ENCODE assay signal across 8 mouse cellular contexts in the genomic region with DNA sequence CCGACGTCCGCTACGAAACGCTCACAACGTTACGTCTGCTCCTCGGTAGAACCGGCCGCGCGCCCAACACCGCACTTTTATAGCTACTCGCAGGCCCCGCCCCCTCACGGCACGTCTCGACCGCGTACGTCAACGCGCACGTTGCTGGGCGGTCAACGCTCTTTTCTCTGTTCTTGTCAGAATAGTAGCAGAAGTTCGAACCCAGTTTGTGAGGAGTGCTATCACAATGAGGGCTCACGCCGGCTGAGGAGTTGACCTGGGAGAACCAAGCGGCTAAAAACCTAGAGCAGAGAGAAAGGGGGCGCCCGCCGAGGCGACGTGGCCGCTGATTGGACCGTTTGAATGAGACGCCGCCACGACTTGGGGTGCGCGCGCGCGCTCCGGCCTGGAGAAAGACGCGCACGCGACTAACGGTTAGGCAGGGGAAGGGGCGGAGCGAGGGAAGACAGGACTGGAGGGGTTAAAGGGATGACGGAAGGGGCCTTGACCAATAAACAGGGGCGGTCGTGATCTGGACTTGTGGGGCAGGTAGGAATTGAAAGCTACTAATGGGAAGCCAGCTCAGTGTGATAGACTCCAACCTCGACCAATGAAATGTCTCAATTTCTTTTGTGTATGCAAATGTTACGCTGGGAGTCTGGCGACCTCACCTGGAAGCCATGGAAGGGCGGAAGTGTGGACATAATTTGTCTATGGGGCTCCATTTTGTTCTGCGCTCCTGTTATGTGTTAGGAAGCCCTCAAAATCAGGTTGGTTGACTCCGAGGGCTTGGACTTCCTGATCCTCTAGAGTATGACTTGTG. TPM values are rescaled to one million over a fixed set of nuclear protein-coding genes. Genes with fewer than 3 reads are reported as not detected.
DNase-seq lines count a peak whose midpoint lies in the region; ATAC-seq lines count a peak whose summit lies in the region.

A gene (minus strand): TSS at position 288 of the 802 bp plus-strand sequence.

- peak within 1 kb of the TSS; percentile 98 for H3K9ac ChIP-seq in forebrain, embryonic 14.5 days (ENCODE audit: low read length)
- peak within 1 kb of the TSS; percentile 83 for H3K9ac ChIP-seq in neural tube, embryonic 15.5 days (replicated peaks)

- peak within 1 kb of the TSS; percentile 93 for H3K27ac ChIP-seq in forebrain, embryonic 14.5 days (ENCODE audit: low read depth, low read length)
- peak within 1 kb of the TSS; percentile 99 for H3K27ac ChIP-seq in neural tube, embryonic 15.5 days (replicated peaks)

- WGBS in forebrain, embryonic 14.5 days: under 1% methylated on average over 62 of the region's 62 CpGs
- WGBS in neural tube, embryonic 15.5 days: under 1% methylated on average over 62 of the region's 62 CpGs

- peaks cover 27% of the 10 kb centered on the region for H3K36me3 ChIP-seq in forebrain, embryonic 14.5 days (ENCODE audit: control insufficient read depth, insufficient read depth, low read length)
- peaks cover 21% of the 10 kb centered on the region for H3K36me3 ChIP-seq in neural tube, embryonic 15.5 days

- peak; percentile 98 for ATAC-seq in forebrain, embryonic 14.5 days
- peak; percentile 99 for ATAC-seq in neural tube, embryonic 15.5 days (ENCODE audit: low FRiP score)

- intact Hi-C loops in heart, postnatal 14 days (cut with DNase I): loop anchor here (5.0 kb wide), 3 partner anchors 55 to 130 kb away; a partner anchor contains a TSS

- peaks cover 20% of the 10 kb centered on the region for H3K4me1 ChIP-seq in forebrain, embryonic 14.5 days (ENCODE audit: control insufficient read depth, insufficient read depth, low read length)
- peaks cover 29% of the 10 kb centered on the region for H3K4me1 ChIP-seq in neural tube, embryonic 15.5 days

- H3K27me3 ChIP-seq in forebrain, embryonic 14.5 days (replicated peaks; ENCODE audit: control insufficient read depth, insufficient read depth, low read length): no peaks in the 10 kb centered on the region
- H3K27me3 ChIP-seq in neural tube, embryonic 15.5 days (replicated peaks): no peaks in the 10 kb centered on the region

- peak within 1 kb of the TSS; percentile 76 for H3K4me2 ChIP-seq in forebrain, embryonic 14.5 days (ENCODE audit: low read length)
- peak within 1 kb of the TSS; percentile 70 for H3K4me2 ChIP-seq in neural tube, embryonic 15.5 days

- H3K4me3 ChIP-seq in forebrain, embryonic 14.5 days (ENCODE audit: low read depth, low read length): peak within 1 kb of the TSS; percentile 97
- H3K4me3 ChIP-seq in neural tube, embryonic 15.5 days (replicated peaks): peak within 1 kb of the TSS; percentile 71

- DNase-seq in ES-CJ7 (ENCODE audit: low read depth, low spot score): peak; percentile 100
- DNase-seq in cerebellum, adult 11 months: peak; percentile 98
- DNase-seq in forebrain, embryonic 14.5 days (ENCODE audit: low spot score): peak; percentile 100
- peak; percentile 97 to 98 for DNase-seq in heart, postnatal 14 days
- DNase-seq in layer of hippocampus, adult 11-12 months (ENCODE audit: low spot score): peak; percentile 98
- DNase-seq in lung, adult 18-20 months: peak; percentile 99
- DNase-seq in testis, postnatal 14 days (ENCODE audit: low spot score): peak; percentile 99

- H3K9me3 ChIP-seq in forebrain, embryonic 14.5 days (replicated peaks; ENCODE audit: control insufficient read depth, low read length): no peaks in the 10 kb centered on the region
- H3K9me3 ChIP-seq in neural tube, embryonic 15.5 days (replicated peaks): no peaks in the 10 kb centered on the region

RNA-seq across cellular contexts. Expression of the gene that starts here (rescaled TPM):
- polyA plus RNA-seq in forebrain, embryonic 14.5 days (2014; fragmentation: Nextera tagmentation; extraction: Ambion mirVana): 378 and 472 TPM in 2 replicates
- total RNA-seq in heart, postnatal 14 days (2021): 100 to 1,000 TPM in 1 of 2 experiments, 10 to 100 TPM in 1; 97.9 to 112 TPM
- polyA plus RNA-seq in neural tube, embryonic 15.5 days (2015; fragmentation: Nextera tagmentation; extraction: Ambion mirVana): 252 and 275 TPM in 2 replicates

Comparison
In these comparisons a context has a peak if more than half of its experiments do, and no peak if none do; other contexts are left out.
1. Peak in every context shown above with its lines: DNase-seq, ATAC-seq, H3K4me3 ChIP-seq and H3K27ac ChIP-seq.